Mouse (Mus musculus): Measurements from ENCODE around the gene Glod4.

GRCm38 (mm10) chr11:76285431-76286075 is 42.0 kb upstream of the Glod4 start:
- TF ChIP-seq CTCF (IDR thresholded peaks at IDR 0.05; ENCODE audit: insufficient read depth, low read depth, low read length) = no peak
- no peak for TF ChIP-seq POLR2A (IDR thresholded peaks at IDR 0.05; ENCODE audit: insufficient read depth, low read depth, low read length)

All from olfactory bulb, adult 2 months (tissue).